Mouse (Mus musculus) kidney, adult 2 months (tissue): ENCODE results near the gene Zfp462.

ENCODE experiments used
- CTCF ChIP-seq: fragments of 200-500 bp; conservative IDR thresholded peaks from 2 replicates; pipeline ENCODE4 v1.5.1; 2011; ENCODE audit warnings: low read depth, mild to moderate bottlenecking, control low read depth, low read length, moderate library complexity, mixed read lengths; ENCODE audit not compliant: insufficient read depth, insufficient read length
- POLR2A ChIP-seq: fragments of 200-500 bp; IDR thresholded peaks from one replicate; pipeline ENCODE4 v1.6.1; 2011; ENCODE audit warnings: low read depth, low read length, control low read depth

- no peak for TF ChIP-seq POLR2A
- no peak for TF ChIP-seq CTCF
These were observed 26.5 kb downstream of the Zfp462 start for GRCm38 (mm10) chr4:54971386-54971785.
